Mouse (Mus musculus): ENCODE data around the gene Ccer2.

DNA sequence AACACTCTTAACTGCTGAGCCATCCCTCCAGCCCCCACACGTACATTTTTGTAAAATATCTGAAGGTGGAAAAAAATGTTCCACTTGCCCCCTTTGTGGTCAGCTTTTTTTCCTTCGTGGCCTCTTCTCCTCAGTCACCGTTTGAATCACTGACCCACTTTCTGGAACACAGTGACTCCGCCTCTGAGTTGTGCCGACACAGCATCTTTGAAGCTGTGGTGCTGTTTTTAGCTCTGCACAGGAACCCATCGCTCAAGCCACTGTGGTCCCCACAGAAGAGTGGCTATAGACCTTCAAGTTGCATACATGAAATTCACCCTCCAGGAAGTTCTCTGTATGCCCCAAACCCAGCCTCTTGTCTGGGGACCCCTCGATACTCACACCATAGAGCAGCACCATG lies 24.9 kb downstream of the Ccer2 start:
- no peak for TF ChIP-seq HCFC1 (IDR thresholded peaks at IDR 0.05; ENCODE audit: borderline replicate concordance, insufficient read depth, low read length)
- peak; percentile 48; the same call in 1 of the 2 replicates for TF ChIP-seq MAFK (IDR thresholded peaks at IDR 0.05; ENCODE audit: insufficient read depth, low read depth, low read length)
- no peak for TF ChIP-seq CHD2 (IDR thresholded peaks at IDR 0.05; ENCODE audit: low read depth, low read length)
- TF ChIP-seq ZNF384 (IDR thresholded peaks at IDR 0.05; ENCODE audit: low read depth, low read length) = no peak
- TF ChIP-seq ZC3H11A (IDR thresholded peaks at IDR 0.05; ENCODE audit: borderline replicate concordance, low read depth, low read length) = no peak
